Mouse (Mus musculus): Measurements from ENCODE around the gene Evi2b. TPM values are rescaled to one million over a fixed set of nuclear protein-coding genes. Genes with fewer than 3 reads are reported as not detected.

Evi2b gene
- polyA plus RNA-seq, 1 experiment from 2014 or later = 0.14 TPM

Other genes with a start within 250 kb of the Evi2b start
- not detected in 2 replicates for gene Gm9964, start 226.9 kb downstream of the Evi2b start, polyA plus RNA-seq (2015; fragmentation: Nextera tagmentation; extraction: Ambion mirVana)
- 6.2 and 6.4 TPM in 2 replicates for gene Nf1, start 184.1 kb downstream of the Evi2b start, polyA plus RNA-seq (2015; fragmentation: Nextera tagmentation; extraction: Ambion mirVana)
- 4.6 and 5.0 TPM in 2 replicates for gene Omg, start 19.7 kb downstream of the Evi2b start, polyA plus RNA-seq (2015; fragmentation: Nextera tagmentation; extraction: Ambion mirVana)
- gene Evi2, start 6.8 kb upstream of the Evi2b start, polyA plus RNA-seq (2015; fragmentation: Nextera tagmentation; extraction: Ambion mirVana) = 0.37 and 0.73 TPM in 2 replicates
- 2.4 and 3.1 TPM in 2 replicates for gene Evi2a, start 6.8 kb upstream of the Evi2b start, polyA plus RNA-seq (2015; fragmentation: Nextera tagmentation; extraction: Ambion mirVana)
- 28.5 and 31.6 TPM in 2 replicates for gene Rab11fip4, start 67.5 kb upstream of the Evi2b start, polyA plus RNA-seq (2015; fragmentation: Nextera tagmentation; extraction: Ambion mirVana)